Mouse (Mus musculus): ENCODE measurements around the gene Msmb. TPM values are rescaled to one million over a fixed set of nuclear protein-coding genes. Genes with fewer than 3 reads are reported as not detected.

Msmb gene
- total RNA-seq, 4 experiments from 2014 or later = not detected

DNA sequence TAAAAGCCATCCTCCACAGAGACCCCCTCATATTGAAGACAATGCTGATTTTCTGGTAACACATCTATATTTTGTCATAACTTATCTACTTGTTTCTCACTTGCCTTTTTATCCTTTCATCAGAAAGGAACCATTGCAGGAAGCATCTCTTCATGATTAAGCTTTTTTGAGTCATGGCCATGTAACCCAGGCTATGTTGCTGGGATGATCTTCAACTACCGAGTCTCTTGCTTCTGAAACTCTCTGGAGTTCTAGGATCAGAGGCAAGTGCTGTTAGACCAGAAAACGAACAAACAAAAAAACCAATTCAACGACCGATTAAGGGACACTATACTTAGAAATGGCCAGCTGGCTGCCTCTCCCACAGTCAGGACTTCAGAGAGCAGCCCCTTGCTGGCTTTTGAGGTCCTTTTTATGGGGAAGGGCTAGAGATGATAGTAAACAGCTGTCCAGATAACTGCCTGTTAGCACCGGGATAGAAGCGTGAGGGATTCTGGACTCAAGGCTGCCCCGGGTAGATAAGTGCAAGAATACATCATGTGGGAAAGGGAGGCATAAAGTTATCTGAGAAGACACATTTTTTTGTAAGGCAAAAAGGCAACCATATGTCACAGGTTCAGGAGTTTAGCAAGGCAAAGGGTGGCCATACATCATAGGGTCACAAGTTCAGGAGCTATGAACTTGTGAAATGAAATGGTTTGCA, 4.1 kb downstream of the Msmb start:
- no peak for DNase-seq (ENCODE audit: low spot score in 2 of 2)

DNA sequence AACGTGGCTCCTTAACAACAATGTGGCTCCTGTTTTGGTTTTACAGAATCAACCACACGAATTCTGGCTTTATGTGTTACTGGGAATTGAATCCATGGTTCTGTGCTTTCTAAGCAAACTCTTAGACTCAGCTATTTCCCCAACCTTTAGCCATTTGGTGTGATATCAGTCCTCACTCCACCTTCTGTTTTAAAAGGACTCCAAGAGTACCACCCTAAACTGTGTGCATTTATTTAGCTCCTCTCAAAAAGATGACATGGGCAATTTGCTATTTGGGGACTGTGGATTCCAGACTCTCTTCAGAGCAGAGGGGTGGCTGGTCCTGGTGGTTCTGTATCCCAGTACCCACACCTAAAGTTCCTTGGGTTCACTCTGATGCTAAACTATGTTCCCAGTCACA, 4.8 kb downstream of the Msmb start:
- no peak for DNase-seq (ENCODE audit: low spot score in 2 of 2)

DNA sequence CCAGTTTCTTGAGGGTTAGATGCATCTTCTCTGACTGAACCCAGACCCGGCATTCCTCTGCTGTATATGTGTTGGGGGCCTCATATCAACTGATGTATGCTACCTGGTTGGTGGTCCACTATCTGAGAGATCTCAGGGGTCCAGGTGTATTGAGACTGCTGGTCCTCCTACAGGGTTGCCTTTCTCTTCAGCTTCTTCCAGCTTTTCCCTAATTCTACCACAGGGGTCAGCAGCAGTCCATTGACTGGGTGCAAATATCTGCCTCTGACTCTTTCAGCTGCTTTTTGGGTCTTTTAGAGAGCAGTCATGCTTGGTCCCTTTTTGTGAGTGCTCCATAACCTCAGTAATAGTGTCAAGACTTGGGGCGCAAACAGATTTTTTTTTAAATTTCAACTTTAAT, 9.0 kb downstream of the Msmb start:
- no peak for DNase-seq (ENCODE audit: low spot score in 2 of 2)

DNA sequence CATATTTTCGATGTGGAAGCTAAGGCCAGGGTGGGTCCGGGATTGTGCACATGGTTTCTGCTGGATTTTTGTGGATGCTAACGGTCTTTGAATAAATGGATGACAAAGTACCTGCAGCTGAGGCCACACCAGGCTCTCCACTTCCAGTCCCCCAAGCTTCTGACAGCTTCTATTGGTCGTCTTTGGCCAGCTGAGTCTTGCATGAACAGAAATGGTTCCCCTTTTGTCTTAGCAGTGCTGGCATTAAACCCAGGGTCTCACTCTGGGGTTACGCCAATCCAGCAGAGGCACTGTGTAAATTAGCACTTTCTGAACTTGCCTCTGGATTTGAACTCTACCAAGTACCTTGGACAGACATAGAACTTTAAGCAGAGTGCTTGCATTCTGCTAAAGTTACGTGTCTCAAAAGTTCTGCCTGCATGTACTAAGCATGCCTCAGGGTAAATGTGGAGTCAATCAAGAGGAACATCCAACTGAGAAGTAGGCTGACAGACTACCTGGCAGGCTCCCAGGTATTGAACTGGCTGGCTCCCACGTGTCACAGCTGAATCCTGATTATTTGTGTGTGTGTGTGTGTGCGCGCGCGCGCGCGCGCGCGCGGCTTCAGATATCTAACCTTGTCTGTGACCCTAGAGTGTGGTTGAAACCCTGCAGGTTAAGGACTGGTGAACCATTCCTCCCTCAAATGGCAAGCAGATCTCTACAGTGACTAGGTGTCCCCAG, 10.6 kb downstream of the Msmb start:
- no peak for DNase-seq (ENCODE audit: low spot score in 2 of 2)

DNA sequence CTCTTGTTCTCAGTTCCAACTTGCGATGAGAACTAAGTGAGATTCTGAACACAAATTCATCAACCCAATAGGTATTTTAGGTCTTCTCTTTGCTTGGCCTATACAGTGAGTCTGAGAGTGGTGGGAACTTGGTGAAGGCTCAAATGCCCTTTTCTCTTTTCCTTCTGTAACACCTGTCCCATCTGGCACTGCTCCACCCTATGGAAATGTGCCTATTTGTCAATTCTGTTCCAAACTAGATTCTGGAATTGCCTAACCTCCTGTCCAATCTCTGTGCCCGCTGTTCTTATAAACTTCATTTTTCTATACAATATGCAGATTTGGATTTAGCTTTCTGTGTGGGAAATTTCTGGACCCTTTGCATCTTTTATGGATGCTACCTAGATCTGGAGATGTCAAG, 11.3 kb downstream of the Msmb start:
- DNase-seq (ENCODE audit: low spot score in 2 of 2) = no peak

DNA sequence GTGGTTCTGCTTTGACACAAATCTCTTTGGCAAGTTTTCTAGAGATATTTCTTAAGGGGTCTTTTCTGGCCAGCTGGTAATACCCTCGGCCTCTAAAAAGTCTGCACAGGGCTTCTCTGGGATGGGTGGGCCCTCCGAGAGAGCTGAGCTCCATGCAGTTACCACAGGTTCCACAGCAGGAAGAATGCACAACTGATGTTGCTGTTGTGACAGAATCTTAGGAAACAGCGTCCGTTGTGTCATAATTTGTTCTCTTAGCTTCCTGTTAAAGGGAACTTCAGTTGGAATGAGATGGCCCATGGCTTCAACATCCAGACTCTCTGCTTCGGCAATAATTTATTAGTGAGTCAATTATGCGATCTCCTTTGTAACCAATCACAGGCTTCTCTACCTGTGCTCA, 12.9 kb downstream of the Msmb start:
- no peak for DNase-seq (ENCODE audit: low spot score in 2 of 2)

DNA sequence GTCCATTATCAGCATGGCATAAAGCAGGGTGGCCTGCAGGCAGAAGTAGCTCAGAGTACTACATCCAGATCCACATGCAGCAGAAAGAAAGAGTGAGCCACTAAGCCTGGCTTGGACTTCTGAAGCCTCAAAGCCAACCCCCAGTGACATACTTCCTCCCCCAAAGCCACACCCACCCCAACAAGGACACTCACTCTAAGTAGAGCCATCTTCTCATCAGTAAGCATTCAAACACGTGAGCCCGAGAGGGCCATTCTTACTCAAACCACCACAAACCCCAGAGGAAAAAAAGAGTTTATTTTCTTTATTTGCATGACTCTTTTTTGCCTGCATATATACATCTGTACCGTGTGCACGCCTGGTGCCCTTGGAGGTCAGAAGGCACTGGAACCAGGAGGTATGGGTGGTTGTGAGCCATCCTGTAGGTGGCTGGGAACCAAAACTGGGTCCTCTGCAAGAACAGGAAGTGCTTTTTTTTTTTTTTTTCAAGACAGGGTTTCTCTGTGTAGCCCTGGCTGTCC, 17.4 kb downstream of the Msmb start:
- no peak for DNase-seq (ENCODE audit: low spot score in 2 of 2)

DNA sequence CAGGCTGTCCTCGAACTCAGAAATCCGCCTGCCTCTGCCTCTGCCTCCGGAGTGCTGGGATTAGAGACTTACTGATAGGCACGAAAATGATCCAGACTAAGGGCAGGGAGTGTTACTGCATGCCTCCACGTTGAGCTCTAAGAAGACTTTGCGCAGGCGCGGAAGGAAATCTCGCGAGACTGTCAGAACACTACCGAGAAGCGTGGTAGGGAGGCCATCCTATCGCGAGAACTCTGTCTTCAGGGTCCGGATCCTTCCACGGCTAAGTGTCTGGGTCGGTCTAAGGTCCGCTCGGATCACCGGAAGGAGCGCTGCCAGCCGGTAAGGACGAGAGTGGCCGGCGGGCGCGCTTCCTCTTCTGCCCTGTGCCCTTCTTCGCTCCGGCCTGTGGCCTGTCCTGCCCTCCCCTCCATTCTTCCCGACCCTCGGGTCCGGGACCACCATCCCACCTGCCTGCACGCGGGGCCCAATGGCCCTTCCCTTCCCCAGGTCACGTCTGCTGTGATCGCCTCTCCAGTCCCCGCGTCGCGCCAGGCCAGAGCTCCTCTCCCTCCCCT, 17.9 kb downstream of the Msmb start, which contains the start of gene Ncoa4:
TSS of gene Ncoa4 (plus strand) at position 176 of the 557 bp plus-strand sequence.
- DNase-seq (ENCODE audit: low spot score in 2 of 2) = peak; percentile 98

DNA sequence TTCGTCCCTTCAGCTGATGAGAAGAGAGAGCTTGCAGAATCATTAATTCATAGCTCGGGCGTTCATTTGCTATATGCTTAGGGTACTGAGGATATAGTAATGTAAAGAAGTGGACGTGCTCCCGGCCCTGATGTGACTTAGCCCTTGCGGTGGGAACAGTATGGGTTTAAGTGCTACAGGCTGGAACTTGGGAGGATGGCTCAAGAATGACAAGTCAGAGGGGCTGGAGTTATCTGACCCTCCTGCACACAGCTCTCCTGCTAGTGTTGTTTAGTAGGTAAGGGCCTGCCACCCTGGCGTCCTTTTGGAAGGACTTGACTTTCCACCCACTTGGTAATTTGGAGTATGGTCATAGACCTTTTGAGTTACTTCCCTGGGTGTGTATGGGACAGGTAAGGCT, 18.7 kb downstream of the Msmb start:
- no peak for DNase-seq (ENCODE audit: low spot score in 2 of 2)

DNA sequence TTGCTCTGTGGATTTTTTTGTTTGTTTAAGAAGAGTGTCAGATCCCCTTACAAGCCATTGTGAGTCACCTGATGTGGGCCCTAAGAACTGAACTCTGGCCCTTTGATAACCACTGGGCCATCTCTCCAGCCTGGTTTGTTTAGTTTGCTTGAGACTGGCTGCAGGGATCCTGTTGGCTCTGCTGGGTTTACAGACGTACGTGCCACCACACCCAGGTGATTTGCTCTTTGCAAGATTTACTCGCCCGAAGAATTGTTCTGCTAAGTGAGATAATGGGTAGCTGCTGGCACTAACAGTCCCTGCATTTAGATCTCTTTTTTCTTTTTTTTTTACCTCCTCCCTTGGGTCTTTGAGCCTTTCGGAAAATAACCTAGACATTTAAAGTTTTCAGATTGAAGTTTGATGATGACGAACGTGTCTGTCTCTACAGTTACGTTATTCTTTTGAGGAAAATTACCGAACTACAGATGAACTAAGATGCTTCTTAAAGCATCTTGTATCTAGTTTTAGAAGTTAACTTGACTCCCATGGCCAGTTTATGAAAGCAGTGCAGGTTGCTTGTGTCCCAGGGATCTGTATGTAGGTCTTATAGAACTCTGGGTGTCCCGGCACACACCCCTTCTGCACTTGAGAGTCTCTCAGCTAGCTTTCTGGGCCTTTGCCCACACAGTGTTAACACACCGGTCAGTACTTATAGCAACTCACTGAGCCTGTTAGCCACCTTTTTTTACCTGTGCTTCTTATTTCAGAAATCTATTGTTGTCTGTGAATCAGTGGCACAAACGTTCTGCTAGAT, 19.5 kb downstream of the Msmb start:
- DNase-seq (ENCODE audit: low spot score in 2 of 2) = no peak

DNA sequence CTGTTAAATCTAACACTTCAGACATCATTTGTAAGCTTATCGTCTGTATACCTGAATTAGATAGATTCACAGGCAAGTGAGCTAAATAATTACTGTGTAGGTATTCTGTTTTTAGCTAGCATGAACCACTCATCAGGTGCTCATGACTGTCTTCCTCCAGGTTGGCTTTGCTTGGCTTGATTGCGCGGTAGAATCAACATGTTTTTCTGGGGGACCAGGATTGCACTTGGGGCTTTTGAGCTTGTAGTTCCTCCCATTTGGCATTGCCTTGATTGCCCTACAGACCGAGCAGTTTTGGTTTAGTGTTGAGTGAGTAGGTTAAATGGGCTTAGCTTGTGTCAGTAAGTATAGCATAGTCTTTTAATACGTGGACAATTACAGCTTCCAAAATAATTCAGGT, 20.4 kb downstream of the Msmb start:
- DNase-seq (ENCODE audit: low spot score in 2 of 2) = no peak

DNA sequence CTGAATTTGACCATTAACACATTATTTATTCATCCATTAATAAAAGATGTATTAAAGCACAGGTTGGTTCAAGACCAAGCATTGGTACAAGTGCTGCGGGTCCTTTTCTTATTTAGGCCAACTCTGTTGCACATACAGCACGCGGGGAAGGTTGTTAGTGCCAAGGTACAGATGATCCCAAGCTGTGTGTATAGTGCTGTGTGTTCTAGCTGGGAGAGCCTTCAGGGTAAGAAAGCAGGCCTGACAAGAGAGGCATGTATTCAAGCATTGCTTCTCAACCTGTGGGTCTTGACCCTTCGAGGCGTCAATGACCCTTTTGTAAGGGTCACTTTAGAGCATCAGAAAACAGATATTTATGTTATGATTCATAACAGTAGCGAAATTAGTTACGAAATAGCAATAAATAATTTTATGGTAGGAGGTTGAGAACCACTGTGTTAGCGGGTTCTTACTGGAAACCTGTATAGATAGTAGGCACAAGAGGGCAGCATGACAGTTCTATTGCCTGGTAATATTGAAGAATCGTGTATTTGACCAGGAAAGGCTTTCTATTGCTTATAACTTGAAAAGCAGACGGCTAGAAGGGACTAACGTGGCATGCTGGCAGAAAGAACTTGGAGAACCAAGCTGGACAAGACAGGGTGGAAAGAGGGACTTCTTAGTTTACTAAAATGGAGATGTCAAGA, 21.5 kb downstream of the Msmb start:
- DNase-seq (ENCODE audit: low spot score in 2 of 2) = no peak

DNA sequence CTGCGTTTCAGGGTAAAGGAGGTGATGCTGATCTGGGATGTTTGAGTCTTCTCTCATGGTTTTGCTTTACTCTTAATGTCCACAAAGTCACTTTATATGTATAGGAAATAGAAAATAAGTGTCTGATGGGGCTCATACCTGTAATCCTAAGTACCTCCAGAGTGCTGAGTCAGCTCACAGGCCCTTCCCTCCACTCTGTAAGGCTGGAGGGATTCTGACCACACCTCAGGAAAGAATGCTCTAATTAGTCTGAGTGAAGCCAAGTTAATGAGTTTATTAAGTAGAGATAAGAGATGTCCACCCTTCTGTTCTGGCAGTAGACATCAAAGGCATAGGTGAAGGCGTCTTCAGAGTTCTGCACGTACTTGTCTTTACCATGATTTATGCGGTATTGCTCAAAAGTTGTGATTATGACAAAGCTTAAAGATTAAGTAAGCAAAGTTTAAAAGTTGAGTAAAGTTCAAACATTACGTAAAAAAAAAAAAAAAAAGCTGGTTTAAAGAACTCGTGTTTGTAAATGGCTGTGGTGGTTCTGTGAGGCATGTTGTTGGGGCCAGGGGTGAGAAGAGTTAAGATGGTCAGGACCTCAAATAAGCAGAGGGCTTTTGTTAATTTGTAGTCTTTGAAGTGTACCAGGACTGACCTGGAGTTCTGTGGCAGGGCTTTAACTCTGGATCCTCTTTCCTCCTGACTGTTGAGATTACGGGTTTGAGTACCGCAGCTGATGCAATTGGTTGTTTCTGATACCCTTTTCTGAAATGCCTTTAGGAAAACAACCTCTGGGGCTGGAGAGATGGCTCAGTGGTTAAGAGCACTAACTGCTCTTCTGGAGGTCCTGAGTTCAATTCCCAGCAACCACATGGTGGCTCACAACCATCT, 22.6 kb downstream of the Msmb start:
- DNase-seq (ENCODE audit: low spot score in 2 of 2) = no peak

DNA sequence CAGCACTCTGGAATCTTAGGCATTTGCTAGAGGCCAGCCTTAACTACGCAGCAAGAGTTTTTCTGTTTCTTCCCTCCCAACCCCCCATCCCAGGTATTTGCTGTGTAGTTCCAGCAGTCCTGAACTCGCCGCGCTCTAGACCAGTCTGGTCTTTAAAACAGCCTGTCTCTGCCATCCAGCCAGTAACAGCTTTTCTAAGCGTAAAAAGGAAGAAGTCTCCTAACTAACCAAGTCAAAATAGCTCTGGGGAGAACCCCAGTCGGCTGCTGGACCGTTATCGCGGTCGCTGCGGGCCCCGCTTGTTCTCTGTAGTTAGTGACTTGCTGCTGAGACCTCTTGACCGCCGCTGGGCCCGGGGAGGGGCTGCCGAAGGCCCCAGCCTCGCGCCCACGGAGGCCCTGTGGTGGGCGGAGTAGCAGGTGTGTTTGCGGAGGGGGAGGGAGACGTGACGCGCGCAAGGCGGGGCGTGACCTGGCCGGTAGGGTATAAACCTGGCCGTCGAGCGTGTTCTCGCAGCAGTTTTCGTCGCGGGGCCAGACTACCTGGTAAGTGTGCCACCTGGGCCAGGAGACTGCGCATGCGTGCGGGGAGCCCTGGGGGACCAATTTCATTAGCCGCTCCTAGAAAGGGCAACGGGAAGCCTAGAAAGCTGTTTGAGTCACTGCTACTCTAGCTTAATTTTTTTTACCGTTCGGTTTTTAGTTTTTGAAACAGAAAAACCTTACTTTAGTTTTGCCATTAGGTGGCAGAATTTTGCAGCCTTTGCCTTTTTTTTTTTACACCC, 23.6 kb downstream of the Msmb start:
- DNase-seq (ENCODE audit: low spot score in 2 of 2) = peak; percentile 14 to 55

DNA sequence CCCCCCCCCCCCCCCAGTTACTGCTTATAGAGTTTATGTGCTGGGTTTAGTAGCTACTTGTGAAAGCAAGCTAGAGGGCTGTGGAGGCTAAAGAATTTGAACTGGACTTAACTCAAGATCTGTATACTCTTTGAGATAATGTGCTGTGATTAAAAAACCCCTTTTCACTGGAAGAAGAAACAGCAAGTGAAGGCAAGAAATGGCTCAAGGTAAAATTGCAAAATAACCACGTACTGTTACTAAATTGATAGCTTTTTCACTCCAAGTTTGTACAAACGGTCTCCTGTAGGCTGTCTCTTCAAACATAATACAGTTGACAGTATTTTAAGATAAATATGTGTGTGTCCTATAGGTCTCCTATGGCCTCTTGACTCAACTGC, 24.2 kb downstream of the Msmb start:
- DNase-seq (ENCODE audit: low spot score in 2 of 2) = no peak

DNA sequence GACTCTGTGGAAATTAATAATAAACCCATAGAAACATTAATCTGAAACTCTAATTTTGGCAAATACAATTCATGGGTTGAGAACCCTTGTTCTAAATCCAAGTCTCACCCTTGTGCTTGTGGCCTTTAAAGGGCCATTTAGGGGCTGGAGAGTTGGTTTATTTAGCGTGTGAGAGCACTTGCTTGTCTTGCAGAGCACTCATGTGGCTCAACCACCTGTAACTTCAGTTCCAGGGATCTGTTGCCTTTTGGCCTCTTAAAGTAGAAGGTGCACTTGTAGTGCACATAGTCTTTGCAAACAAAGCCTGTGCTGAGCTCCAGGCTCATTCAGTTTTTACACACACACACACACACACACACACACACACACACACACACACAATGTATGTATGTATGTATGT, 25.0 kb downstream of the Msmb start:
- no peak for DNase-seq (ENCODE audit: low spot score in 2 of 2)

DNA sequence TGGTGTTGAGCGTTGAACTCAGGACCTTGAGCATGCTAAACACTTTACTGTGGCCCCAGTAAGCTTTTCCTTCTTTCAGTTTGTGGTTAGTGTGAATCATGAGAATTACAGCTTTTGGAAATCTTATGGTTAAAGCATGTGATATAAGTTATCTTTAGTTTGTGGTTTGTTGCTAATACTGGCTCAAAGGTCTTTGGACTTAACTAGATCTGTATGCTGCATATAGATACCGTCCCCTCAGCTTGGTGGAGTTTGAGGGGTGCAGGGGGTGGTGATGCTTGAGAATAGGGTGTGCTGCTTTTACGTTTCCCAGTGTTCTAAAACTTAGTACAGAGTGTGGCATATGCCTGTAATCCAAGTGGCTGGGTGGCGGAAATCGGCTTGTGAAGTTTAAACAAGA, 25.5 kb downstream of the Msmb start:
- DNase-seq (ENCODE audit: low spot score in 2 of 2) = no peak

DNA sequence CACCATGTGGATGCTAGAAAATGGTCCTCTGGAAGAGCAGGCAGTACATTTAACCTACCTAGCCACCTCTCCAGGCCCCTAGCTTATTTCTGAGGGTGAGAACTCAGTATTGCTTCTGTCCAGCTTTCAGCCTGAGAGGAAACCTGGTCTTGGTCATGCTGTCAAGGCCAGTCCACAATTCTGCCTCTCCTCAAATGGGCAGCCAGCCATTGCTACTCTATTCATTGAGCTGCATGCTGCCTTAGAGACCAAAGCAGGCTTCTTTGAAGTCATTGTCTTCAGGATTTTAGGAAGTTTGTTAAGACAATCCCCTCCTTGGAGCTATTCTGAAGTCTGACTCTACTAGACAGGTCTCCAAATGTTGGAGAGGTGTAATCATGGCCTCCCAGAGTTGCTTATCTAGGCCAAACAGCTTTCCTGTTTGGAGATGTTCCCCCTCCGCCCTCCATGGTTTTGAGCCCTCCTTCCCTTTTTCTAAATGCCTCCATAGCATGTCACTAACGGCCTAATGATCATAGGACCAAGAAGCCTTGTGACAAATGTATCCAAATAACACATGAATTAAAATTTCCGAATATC, 26.9 kb downstream of the Msmb start:
- no peak for DNase-seq (ENCODE audit: low spot score in 2 of 2)

DNA sequence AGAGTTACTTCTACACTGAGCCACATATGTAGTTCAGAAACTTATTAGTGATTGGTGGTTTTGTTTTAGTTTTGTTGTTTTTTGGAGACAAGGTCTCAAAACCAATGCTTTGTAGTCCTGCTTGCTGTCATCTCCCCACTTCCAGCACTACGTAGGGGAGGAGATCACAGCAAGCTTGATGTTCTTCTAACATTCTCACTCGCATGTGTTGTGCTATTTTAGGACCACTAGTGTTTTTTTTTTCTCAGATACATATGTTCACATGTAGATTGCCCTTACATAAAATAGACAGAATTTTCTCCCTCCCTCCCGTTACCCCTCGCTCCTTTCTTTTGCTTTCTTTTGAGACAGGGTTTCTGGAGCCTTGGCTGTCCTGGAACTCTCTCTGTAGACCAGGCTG, 28.3 kb downstream of the Msmb start:
- no peak for DNase-seq (ENCODE audit: low spot score in 2 of 2)
